Comparison of ENCODE assay signal across 7 mouse cellular contexts in the genomic region with DNA sequence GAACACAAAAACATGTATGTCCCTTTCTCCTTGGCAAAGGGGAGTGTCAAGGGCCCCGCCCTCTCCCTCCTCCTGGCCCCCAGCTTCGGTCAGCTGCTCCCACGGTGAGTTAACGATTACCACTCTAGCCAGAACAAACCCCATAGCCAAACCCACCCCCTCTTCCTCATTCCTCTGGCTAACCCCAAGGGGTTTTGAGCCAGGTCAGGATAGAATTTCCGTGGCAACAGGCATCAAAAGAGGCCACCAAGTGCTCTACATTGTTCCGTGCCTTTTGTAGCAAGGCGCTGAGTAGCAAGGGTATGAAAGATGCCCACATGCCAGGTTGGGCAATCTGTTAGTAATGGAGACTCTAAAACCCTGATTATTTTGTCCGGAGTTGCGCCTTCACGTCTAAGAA. TPM values are rescaled to one million over a fixed set of nuclear protein-coding genes. Genes with fewer than 3 reads are reported as not detected.
DNase-seq lines count a peak whose midpoint lies in the region; ATAC-seq and TF ChIP-seq lines count a peak whose summit lies in the region.

No protein-coding gene starts in this region.

- intact Hi-C loops in gastrocnemius, adult 2 months (cut with DNase I): no loop called here

- peak overlapping the region; percentile 61 for H3K4me2 ChIP-seq in hindbrain, postnatal 0 days (ENCODE audit: low read depth, low read length)
- H3K4me2 ChIP-seq in liver, embryonic 11.5 days: peak overlapping the region; percentile 98
- H3K4me2 ChIP-seq in neural tube, embryonic 11.5 days (ENCODE audit: low read depth): peak overlapping the region; percentile 85

- peak; percentile 71; the same call in 1 of the 2 replicates for TF ChIP-seq EP300 in ES-Bruce4 (IDR thresholded peaks at IDR 0.05; ENCODE audit: insufficient read depth, low read depth, low read length)

- H3K27me3 ChIP-seq in ES-Bruce4 (ENCODE audit: control insufficient read depth, insufficient read depth, low read length, poor library complexity, severe bottlenecking): no peaks in the 10 kb centered on the region
- H3K27me3 ChIP-seq in hindbrain, postnatal 0 days (ENCODE audit: insufficient read depth, low read length): no peaks in the 10 kb centered on the region
- H3K27me3 ChIP-seq in liver, embryonic 11.5 days (replicated peaks; ENCODE audit: control insufficient read depth, insufficient read depth, low read length): no peaks in the 10 kb centered on the region
- H3K27me3 ChIP-seq in neural tube, embryonic 11.5 days (ENCODE audit: control insufficient read depth, insufficient read depth, low read length): no peaks in the 10 kb centered on the region

- TF ChIP-seq CTCF in ES-Bruce4 (IDR thresholded peaks at IDR 0.05; ENCODE audit: low read depth, low read length): no peak
- no peak for TF ChIP-seq CTCF in gastrocnemius, adult 2 months (IDR thresholded peaks at IDR 0.05)
- TF ChIP-seq CTCF in hindbrain, postnatal 0 days (IDR thresholded peaks at IDR 0.05; ENCODE audit: low read depth): no peak

- WGBS in hindbrain, postnatal 0 days: 3% methylated on average over 10 of the region's 10 CpGs
- WGBS in liver, embryonic 11.5 days: 22% methylated on average over 10 of the region's 10 CpGs
- WGBS in neural tube, embryonic 11.5 days: 5% methylated on average over 10 of the region's 10 CpGs

- no peak for TF ChIP-seq POLR2A in ES-Bruce4 (IDR thresholded peaks at IDR 0.05; ENCODE audit: insufficient read depth, low read length)

- peak overlapping the region; percentile 89 for H3K4me3 ChIP-seq in ES-Bruce4 (ENCODE audit: low read depth, low read length)
- H3K4me3 ChIP-seq in gastrocnemius, adult 2 months: peak overlapping the region; percentile 88
- peak overlapping the region; percentile 49 for H3K4me3 ChIP-seq in hindbrain, postnatal 0 days (ENCODE audit: low read length)
- H3K4me3 ChIP-seq in liver, embryonic 11.5 days (ENCODE audit: low read depth, low read length): peak overlapping the region; percentile 87
- H3K4me3 ChIP-seq in neural tube, embryonic 11.5 days (ENCODE audit: low read depth, low read length): peak overlapping the region; percentile 98

- peak overlapping the region; percentile 85 for H3K9ac ChIP-seq in ES-Bruce4 (ENCODE audit: low read depth, poor library complexity, severe bottlenecking)
- H3K9ac ChIP-seq in hindbrain, postnatal 0 days (replicated peaks; ENCODE audit: low read length): peak overlapping the region; percentile 75
- H3K9ac ChIP-seq in liver, embryonic 11.5 days (ENCODE audit: low read depth, low read length): peak overlapping the region; percentile 91
- H3K9ac ChIP-seq in neural tube, embryonic 11.5 days (ENCODE audit: low read length): peak overlapping the region; percentile 97

- DNase-seq in R1 (ENCODE audit: low read depth, low spot score): peak; percentile 62
- DNase-seq in gastrocnemius, adult 2 months: peak; percentile 69
- DNase-seq in hindbrain, postnatal 0 days (ENCODE audit: low spot score): peak; percentile 58
- DNase-seq in liver, embryonic 11.5 days (ENCODE audit: low spot score): no peak
- peak; percentile 33 for DNase-seq in neural tube, embryonic 11.5 days (ENCODE audit: low spot score)
- DNase-seq in frontal cortex, postnatal 25 days (ENCODE audit: low spot score in 2 of 2): no peak

- H3K9me3 ChIP-seq in ES-Bruce4 (replicated peaks; ENCODE audit: control insufficient read depth, insufficient read depth, low read length, poor library complexity, severe bottlenecking): no peaks in the 10 kb centered on the region
- no peaks in the 10 kb centered on the region for H3K9me3 ChIP-seq in hindbrain, postnatal 0 days (ENCODE audit: low read length)
- H3K9me3 ChIP-seq in liver, embryonic 11.5 days (ENCODE audit: control insufficient read depth, low read length): no peaks in the 10 kb centered on the region
- H3K9me3 ChIP-seq in neural tube, embryonic 11.5 days (ENCODE audit: control insufficient read depth, low read length): no peaks in the 10 kb centered on the region

- H3K36me3 ChIP-seq in ES-Bruce4 (ENCODE audit: control insufficient read depth, insufficient read depth, low read length, poor library complexity, severe bottlenecking): peaks cover 2% of the 10 kb centered on the region; the same call in 1 of the 2 replicates
- H3K36me3 ChIP-seq in hindbrain, postnatal 0 days (ENCODE audit: insufficient read depth, low read length): no peaks in the 10 kb centered on the region
- no peaks in the 10 kb centered on the region; the same call in 1 of the 2 replicates for H3K36me3 ChIP-seq in liver, embryonic 11.5 days (ENCODE audit: control insufficient read depth, insufficient read depth, low read length)
- no peaks in the 10 kb centered on the region for H3K36me3 ChIP-seq in neural tube, embryonic 11.5 days (ENCODE audit: control insufficient read depth, insufficient read depth, low read length)

- peaks cover 4% of the 10 kb centered on the region for H3K4me1 ChIP-seq in ES-Bruce4 (ENCODE audit: control insufficient read depth, insufficient read depth, low read length)
- H3K4me1 ChIP-seq in hindbrain, postnatal 0 days (ENCODE audit: insufficient read depth, low read length): peaks cover 18% of the 10 kb centered on the region
- H3K4me1 ChIP-seq in liver, embryonic 11.5 days (replicated peaks; ENCODE audit: control insufficient read depth, insufficient read depth, low read length): peaks cover 40% of the 10 kb centered on the region
- H3K4me1 ChIP-seq in neural tube, embryonic 11.5 days (ENCODE audit: control insufficient read depth, insufficient read depth, low read length): peaks cover 16% of the 10 kb centered on the region

- peak; percentile 16; the same call in 1 of the 2 replicates for ATAC-seq in hindbrain, postnatal 0 days
- no peak for ATAC-seq in liver, embryonic 11.5 days (replicated peaks; ENCODE audit: low FRiP score)
- 0 out of 2 replicates have a peak, but pooled peaks have one; percentile 17 for ATAC-seq in neural tube, embryonic 11.5 days (ENCODE audit: insufficient read depth, low FRiP score, low TSS enrichment)

- peak overlapping the region; percentile 74 for H3K27ac ChIP-seq in ES-Bruce4 (ENCODE audit: insufficient read depth, low read length)
- H3K27ac ChIP-seq in gastrocnemius, adult 2 months: peak overlapping the region; percentile 94
- peak overlapping the region; percentile 95 for H3K27ac ChIP-seq in hindbrain, postnatal 0 days
- H3K27ac ChIP-seq in liver, embryonic 11.5 days (ENCODE audit: low read depth, low read length): peak overlapping the region; percentile 57
- peak overlapping the region; percentile 90 for H3K27ac ChIP-seq in neural tube, embryonic 11.5 days (ENCODE audit: low read depth, low read length)

RNA-seq across cellular contexts. Expression of a gene that starts 1.2 kb away (rescaled TPM):
- polyA plus RNA-seq in ES-Bruce4 (2011; ENCODE audit: insufficient read depth, insufficient read length, low read depth, missing spikeins): 178 and 182 TPM in 2 replicates
- total RNA-seq in gastrocnemius, adult 2 months (2021): 100 to 1,000 TPM; 236 to 647 TPM
- 126 and 161 TPM in 2 replicates for total RNA-seq in hindbrain, postnatal 0 days (2014; rRNA removed)
- 152 and 158 TPM in 2 replicates for polyA plus RNA-seq in hindbrain, postnatal 0 days (2015; fragmentation: Nextera tagmentation; extraction: Ambion mirVana)
- 259 and 268 TPM in 2 replicates for polyA plus RNA-seq in liver, embryonic 11.5 days (2014; fragmentation: Nextera tagmentation; extraction: Ambion mirVana)
- polyA plus RNA-seq in neural tube, embryonic 11.5 days (2014; fragmentation: Nextera tagmentation; extraction: Ambion mirVana): 371 and 381 TPM in 2 replicates

Comparison
In these comparisons a context has a peak if more than half of its experiments do, and no peak if none do; other contexts are left out.
1. DNase-seq: peak in R1 (single experiment), gastrocnemius, adult 2 months (single experiment), hindbrain, postnatal 0 days (single experiment) and neural tube, embryonic 11.5 days (single experiment); none in liver, embryonic 11.5 days (single experiment) and frontal cortex, postnatal 25 days (0 of 2).
2. Peak in every context shown above with its lines, with median percentiles within 50 percentile points of each other: H3K27ac ChIP-seq, H3K4me3 ChIP-seq, H3K9ac ChIP-seq and H3K4me2 ChIP-seq.